Mouse (Mus musculus): ENCODE measurements around the gene Cldn4.

Cldn4 gene

DNA sequence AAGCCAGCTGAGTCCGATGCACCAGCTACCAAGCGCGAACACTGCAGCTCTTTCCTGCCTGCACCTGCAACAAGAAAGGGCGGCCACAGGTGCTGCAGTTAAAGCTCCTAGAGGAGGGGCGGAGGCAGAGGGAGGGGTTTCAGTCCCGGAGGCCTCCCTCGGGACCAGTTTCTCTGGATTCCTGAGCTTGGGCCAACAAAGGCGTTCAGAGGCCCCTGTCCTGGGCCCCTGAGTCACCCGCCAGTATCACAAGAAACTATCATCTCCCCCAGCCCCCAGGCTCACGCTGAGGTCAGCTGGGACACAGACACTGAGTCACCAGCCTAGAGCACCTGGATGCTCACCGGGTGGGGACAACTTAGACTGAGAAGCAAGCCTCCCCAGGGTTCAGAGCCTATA is at the start of gene Cldn4:
Cldn4 (minus strand) TSS at position 78 of the 399 bp plus-strand sequence.
- DNase-seq (ENCODE audit: low spot score in 2 of 2), result peak; percentile 87 to 89

DNA sequence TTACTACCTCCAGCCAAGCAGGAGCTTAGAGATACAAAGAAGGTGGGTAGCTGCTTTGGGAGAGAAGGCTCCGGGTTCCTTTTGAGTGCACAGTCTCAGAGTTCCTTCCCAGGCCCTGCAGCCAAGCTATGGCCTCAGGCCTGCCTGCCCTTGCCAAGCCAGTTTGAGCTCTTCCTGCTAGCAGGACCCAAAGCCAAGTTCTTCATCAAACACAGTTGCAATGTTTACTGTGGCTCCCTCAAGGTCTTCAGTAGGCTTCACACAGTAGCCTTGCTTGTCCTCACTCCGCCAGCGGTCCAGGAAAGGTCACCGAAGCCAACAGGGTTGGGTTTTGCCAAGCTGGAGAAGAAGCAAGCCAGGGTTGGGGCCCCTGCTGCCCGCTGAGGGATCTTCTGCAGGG is 45.8 kb upstream of the Cldn4 start:
- no peak for DNase-seq (ENCODE audit: low spot score in 2 of 2)

DNA sequence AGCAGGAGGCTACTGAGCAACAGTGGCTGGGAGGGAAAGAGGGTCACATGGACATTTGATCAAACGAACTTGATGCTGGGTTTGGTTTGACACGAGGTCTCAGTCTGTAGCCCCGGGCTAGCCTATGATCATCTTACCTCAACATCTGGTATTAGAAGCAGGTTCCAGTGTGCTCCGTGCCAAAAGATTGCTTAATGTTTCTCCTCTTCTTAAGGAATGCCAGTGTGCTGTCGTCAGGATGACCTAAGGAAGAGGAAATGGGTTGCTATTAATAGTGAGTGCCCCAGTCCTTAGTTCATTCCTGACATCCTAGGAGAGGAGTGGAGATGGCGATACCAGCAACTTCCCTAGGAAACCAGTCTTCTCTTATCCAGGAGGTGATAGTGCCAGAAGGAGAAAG is 43.0 kb upstream of the Cldn4 start:
- no peak for DNase-seq (ENCODE audit: low spot score in 2 of 2)

- DNase-seq (ENCODE audit: low spot score in 2 of 2), result no peak
Measured at GRCm38 (mm10) chr5:134989166-134989565, 42.4 kb upstream of the Cldn4 start.

DNA sequence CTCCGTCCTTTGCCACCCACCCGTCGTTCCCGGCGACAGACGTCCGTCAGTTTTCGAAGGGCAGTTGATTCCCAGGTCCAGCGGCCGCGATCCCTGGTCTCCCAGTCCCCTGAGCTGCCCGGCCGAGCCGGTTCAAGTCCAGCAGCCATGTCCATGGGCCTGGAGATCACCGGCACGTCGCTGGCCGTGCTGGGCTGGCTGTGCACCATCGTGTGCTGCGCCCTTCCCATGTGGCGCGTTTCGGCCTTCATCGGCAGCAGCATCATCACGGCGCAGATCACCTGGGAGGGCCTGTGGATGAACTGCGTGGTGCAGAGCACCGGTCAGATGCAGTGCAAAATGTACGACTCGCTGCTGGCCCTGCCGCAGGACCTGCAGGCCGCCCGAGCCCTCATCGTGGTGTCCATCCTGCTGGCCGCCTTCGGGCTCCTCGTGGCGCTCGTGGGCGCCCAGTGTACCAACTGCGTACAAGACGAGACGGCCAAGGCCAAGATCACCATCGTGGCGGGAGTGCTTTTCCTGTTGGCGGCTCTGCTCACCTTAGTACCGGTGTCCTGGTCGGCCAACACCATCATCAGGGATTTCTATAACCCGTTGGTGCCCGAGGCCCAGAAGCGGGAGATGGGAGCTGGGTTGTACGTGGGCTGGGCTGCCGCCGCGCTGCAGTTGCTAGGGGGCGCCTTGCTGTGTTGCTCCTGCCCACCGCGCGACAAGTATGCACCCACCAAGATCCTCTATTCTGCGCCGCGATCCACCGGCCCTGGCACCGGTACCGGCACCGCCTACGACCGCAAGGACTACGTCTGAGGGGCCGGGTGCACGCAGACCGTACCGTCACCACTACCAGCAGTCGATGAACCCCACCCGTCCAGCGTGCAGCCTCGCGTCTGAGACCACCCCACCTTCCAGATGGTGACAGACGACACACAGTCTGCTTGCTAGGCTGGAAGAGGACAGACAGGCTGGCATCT is 39.8 kb upstream of the Cldn4 start:
- DNase-seq (ENCODE audit: low spot score in 2 of 2), result no peak

GRCm38 (mm10) chr5:134985633-134986297 is 39.0 kb upstream of the Cldn4 start, which contains the start of gene Cldn3:
TSS of gene Cldn3 (plus strand) at chr5:134986214.
- DNase-seq (ENCODE audit: low spot score in 2 of 2), result no peak

GRCm38 (mm10) chr5:134983771-134984170 is 37.0 kb upstream of the Cldn4 start:
- DNase-seq (ENCODE audit: low spot score in 2 of 2), result no peak

DNA sequence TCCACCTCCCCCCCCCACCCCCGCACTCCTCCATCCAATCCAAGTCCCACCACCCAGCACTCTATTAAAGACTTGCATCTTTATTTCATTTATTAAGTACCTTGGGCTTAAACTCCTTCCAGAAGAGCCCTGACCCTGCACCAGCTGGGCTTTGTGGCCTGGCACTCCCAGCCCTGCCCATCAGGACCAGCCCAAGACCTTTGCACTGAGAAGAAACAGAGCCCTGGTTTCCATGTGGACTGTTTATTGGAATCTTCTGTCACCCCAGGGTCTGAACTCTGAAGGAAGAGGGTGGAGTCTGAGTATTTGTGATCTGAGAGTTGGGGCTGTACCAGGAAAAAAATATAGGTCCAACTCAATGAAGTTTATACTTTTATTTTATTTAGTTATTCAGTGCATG is 36.4 kb upstream of the Cldn4 start:
- DNase-seq (ENCODE audit: low spot score in 2 of 2), result no peak

- DNase-seq (ENCODE audit: low spot score in 2 of 2), result no peak
Measured at GRCm38 (mm10) chr5:134981149-134981548, 34.4 kb upstream of the Cldn4 start.

DNA sequence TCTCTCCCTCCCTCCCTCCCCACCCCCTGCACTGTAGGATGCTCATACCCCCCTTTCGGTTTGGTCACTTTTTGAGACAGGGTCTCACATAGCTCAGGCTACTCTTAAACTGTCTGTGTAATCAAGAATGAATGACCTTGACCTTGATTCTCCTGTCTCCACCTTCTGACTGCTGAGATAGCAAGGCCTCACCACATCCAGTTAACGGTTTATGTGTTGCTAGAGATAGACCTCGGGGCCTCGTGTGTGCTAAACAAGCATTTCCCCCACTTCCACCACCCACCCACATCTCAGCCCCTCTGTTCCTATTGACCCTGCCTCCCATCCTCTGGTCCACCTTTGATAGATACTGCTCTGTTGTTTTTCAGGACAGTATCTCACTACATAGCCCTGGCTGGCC is 31.1 kb upstream of the Cldn4 start:
- no peak for DNase-seq (ENCODE audit: low spot score in 2 of 2)

DNA sequence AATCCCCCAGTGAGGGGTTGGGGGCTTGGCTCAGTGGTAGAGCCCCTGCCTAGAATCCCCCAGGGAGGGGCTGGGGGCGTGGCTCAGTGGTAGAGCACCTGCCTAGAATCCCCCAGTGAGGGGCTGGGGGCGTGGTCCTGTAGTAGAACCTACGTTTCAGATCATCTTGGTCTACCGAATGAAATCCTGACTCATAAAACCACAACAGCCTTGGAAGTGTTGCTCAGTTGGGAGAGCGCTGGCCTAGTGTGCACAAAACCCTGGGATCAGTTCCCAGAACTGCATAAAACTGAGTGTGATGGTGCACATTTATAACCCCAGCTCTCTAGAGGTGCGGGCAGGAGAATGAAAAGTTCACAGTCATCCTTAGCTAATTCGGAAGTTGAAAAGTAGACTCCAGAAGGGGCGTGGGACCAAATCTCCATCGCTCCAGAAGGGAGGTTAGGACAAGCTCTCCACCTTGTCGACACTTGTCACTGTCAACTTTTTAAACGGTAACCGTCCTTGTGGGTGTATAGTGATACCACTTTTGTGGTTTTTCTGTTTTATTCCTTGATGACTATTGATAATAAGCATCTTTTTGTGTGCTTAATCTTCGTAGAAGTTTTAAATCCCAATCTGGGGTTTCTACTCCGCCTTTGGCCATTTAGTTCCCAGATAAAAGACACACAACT is 30.0 kb upstream of the Cldn4 start:
- DNase-seq (ENCODE audit: low spot score in 2 of 2), result no peak

GRCm38 (mm10) chr5:134976164-134976563 is 29.4 kb upstream of the Cldn4 start:
- DNase-seq (ENCODE audit: low spot score in 2 of 2), result no peak

GRCm38 (mm10) chr5:134974921-134975320 is 28.2 kb upstream of the Cldn4 start:
- DNase-seq (ENCODE audit: low spot score in 2 of 2), result no peak

DNA sequence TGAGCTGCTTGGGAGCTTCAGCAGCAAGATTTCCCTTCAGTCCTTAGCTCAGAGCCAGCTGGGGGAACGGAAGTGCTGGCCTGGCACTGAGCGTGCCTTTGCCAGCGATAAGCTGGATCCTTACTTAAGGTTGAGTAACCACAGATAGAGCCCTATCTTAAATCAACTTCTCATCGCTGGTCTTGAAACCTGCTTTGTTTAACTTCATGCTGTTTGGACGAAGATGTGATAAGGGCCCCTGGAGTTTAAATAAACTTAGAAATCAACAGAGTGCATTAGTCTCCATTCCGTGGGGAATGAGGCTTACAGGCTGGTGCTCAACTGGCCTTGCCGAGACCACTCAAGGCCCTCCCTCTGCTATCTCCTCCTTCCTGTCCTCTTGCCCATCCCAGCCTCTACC is 27.6 kb upstream of the Cldn4 start:
- peak in 1 of 2 experiments; percentile 12 for DNase-seq (ENCODE audit: low spot score in 2 of 2)

GRCm38 (mm10) chr5:134973526-134973925 is 26.8 kb upstream of the Cldn4 start:
- no peak for DNase-seq (ENCODE audit: low spot score in 2 of 2)

- DNase-seq (ENCODE audit: low spot score in 2 of 2), result no peak
Measured at GRCm38 (mm10) chr5:134973081-134973480, 26.3 kb upstream of the Cldn4 start.

DNA sequence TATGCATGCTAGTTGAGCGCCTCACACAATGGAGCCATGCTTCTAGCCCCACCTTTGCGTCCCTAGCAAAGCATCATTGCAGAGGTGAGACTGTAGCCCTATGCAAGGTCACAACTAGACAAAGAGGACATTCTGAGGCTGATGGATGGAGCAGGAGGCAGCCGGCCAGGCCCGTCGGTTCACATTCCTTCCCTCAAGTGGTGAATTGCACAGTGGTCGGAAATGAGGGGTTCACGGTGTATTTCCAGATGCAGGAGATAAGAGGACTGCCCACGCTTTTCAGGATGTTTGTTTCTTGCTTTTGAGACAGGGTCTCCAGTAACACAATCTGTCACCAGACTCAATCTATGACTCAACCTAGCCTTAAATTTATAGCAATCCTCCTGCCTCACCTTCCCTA is 23.9 kb upstream of the Cldn4 start:
- no peak for DNase-seq (ENCODE audit: low spot score in 2 of 2)

DNA sequence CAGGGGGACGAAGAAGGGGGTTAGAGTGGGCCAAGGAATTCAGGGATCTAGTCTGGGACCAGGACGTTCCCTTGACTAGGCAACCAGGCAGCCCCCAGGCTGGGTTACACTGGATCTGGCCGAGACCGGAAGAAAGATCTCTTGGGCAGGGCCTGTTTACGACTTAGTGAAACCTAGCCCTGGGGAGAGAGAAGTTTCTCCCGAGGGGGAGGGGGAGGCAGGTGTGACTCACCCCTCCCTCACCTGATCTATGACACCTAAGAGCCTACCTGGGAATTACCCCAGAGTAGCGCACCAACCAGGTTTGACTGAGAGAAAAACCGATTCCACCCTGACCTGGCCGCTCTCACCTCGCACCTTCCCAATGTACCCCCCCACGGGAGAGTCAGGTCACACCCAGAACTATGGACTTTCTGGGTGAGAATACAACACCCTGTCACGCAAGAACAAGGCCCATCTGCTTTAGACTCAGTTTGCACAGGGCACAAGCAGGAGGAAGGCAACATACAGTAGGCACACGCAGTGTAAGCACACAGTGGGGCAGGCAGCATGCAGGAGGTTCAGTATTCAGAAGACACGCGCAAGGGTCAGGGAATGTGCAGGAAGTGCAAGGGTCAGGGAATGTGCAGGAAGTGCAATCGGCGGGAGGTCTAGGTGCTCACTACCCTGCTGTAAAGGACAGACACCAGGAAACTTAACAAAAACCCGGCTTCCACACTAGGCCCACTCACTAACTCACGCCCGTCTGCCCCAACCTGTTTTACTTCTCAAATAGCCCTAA is 20.6 kb upstream of the Cldn4 start:
- DNase-seq (ENCODE audit: low spot score in 2 of 2), result no peak

DNA sequence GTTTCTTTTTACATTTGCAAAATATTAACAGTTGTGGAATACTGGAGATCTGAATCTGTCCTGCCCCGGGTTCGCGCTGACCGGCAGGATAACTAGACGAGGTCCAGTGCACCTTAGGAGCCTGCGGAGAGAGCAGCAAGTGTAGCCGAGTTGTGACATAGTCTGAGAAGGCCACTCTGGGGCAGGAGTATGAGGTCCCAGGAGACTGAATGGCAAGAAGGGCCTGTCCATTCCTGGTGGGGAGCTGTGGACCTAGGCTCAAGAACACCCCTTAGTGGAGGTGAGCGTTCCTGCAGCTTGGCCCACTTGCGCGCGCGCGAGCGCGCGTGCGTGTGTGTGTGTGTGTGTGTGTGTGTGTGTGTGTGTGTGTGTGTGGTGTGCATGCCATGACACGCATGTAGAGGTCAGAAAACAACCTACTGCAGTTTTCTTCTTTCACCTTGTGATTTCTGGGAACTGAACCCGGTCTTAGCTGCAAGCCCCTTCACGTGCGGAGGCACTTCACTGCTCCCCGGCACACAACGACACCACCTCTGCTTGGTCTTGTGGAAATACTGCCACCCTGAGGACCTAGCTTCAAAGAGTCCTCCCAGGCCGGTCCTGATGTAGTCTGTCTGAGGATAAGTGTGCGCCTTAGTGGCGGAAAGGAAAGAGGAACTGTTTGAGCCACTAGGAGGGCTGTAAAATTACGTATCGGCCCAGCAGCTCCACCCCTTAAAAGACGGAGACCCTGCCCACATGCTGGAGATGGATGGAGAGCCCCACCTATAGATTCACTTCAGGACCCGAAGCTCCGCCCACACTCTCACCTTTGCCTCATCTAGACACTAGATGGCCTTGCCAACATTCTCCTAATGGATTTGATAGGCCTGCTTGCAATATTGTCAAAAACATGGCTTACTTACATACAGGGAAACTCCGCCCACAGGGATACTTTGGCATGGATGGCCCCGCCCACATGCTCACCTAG is 19.4 kb upstream of the Cldn4 start:
- DNase-seq (ENCODE audit: low spot score in 2 of 2), result peak in 1 of 2 experiments; percentile 44

- DNase-seq (ENCODE audit: low spot score in 2 of 2), result peak in 1 of 2 experiments; percentile 63
Measured at GRCm38 (mm10) chr5:134965473-134965851, 18.7 kb upstream of the Cldn4 start.
